ENCODE assay signal across 8 mouse cellular contexts in the genomic region with DNA sequence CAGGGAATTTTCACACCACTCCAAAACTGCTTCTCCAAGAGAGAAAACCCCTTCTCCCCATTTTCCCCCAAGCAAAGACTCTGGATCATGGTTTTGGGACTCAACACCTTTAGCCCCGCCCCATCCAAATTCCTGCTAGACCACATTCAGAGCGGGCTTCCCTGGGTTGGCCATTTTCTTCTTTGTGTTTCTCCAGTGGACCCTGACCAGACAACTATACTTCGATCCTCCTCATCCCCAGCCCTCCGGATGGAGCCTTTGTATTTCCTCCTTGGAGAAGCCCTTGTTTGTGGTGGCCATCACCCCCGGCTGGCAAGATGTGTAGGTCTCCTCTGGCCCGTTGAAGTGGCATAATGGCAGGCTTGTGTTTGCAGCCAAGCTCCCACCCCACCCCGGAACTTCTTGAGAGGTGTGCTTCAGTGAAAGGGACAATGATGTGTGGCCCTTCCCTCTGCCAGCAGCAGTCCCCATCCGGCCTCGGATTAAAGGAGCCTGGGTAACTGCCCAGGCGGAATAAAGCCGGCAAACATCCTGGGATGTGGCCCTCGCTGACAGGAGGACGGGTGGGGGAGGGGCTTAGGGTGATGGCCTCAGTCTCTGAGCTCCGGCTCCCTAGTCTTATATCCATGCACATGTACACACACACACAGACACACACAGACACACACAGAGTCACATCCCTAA. TPM values are rescaled to one million over a fixed set of nuclear protein-coding genes. Genes with fewer than 3 reads are reported as not detected.
DNase-seq lines count a peak whose midpoint lies in the region; ATAC-seq and TF ChIP-seq lines count a peak whose summit lies in the region.

No protein-coding gene starts in this region.

- H3K4me3 ChIP-seq in layer of hippocampus, adult 2 months: no peak overlapping the region
- H3K4me3 ChIP-seq in hindbrain, embryonic 15.5 days: no peak overlapping the region
- H3K4me3 ChIP-seq in neural tube, embryonic 11.5 days (ENCODE audit: low read depth, low read length): no peak overlapping the region
- H3K4me3 ChIP-seq in heart, embryonic 11.5 days (ENCODE audit: low read depth, low read length): no peak overlapping the region

- H3K4me1 ChIP-seq in hindbrain, embryonic 15.5 days (replicated peaks): peaks cover 26% of the 10 kb centered on the region
- H3K4me1 ChIP-seq in neural tube, embryonic 11.5 days (ENCODE audit: control insufficient read depth, insufficient read depth, low read length): peaks cover 7% of the 10 kb centered on the region
- no peaks in the 10 kb centered on the region for H3K4me1 ChIP-seq in heart, embryonic 11.5 days (ENCODE audit: control insufficient read depth, insufficient read depth, low read length)

- no peaks in the 10 kb centered on the region for H3K27me3 ChIP-seq in hindbrain, embryonic 15.5 days
- H3K27me3 ChIP-seq in neural tube, embryonic 11.5 days (ENCODE audit: control insufficient read depth, insufficient read depth, low read length): no peaks in the 10 kb centered on the region
- H3K27me3 ChIP-seq in heart, embryonic 11.5 days (ENCODE audit: control insufficient read depth, insufficient read depth, low read length): no peaks in the 10 kb centered on the region

- DNase-seq in layer of hippocampus, adult 2 months (ENCODE audit: low spot score in 2 of 2): peak; percentile 40 to 52
- DNase-seq in layer of hippocampus, adult 9-10 months (ENCODE audit: low spot score): no peak
- DNase-seq in embryo, embryonic 9.5 days (ENCODE audit: extremely low spot score): peak; percentile 61
- DNase-seq in neural tube, embryonic 11.5 days (ENCODE audit: low spot score): no peak

- H3K36me3 ChIP-seq in hindbrain, embryonic 15.5 days: no peaks in the 10 kb centered on the region
- no peaks in the 10 kb centered on the region for H3K36me3 ChIP-seq in neural tube, embryonic 11.5 days (ENCODE audit: control insufficient read depth, insufficient read depth, low read length)
- H3K36me3 ChIP-seq in heart, embryonic 11.5 days (ENCODE audit: control insufficient read depth, insufficient read depth, low read length): no peaks in the 10 kb centered on the region

- peak overlapping the region; percentile 70 for H3K27ac ChIP-seq in layer of hippocampus, adult 2 months
- peak overlapping the region; percentile 47 for H3K27ac ChIP-seq in hindbrain, embryonic 15.5 days (replicated peaks)
- H3K27ac ChIP-seq in neural tube, embryonic 11.5 days (ENCODE audit: low read depth, low read length): no peak overlapping the region
- no peak overlapping the region for H3K27ac ChIP-seq in heart, embryonic 11.5 days (ENCODE audit: low read depth, low read length)

- TF ChIP-seq CTCF in layer of hippocampus, adult 2 months (conservative IDR thresholded peaks at IDR 0.05): no peak

- H3K4me2 ChIP-seq in hindbrain, embryonic 15.5 days: peak overlapping the region; percentile 21; the same call in 1 of the 2 replicates
- peak overlapping the region; percentile 26; the same call in 1 of the 2 replicates for H3K4me2 ChIP-seq in neural tube, embryonic 11.5 days (ENCODE audit: low read depth)
- no peak overlapping the region for H3K4me2 ChIP-seq in heart, embryonic 11.5 days

- H3K9me3 ChIP-seq in hindbrain, embryonic 15.5 days: no peaks in the 10 kb centered on the region
- H3K9me3 ChIP-seq in neural tube, embryonic 11.5 days (ENCODE audit: control insufficient read depth, low read length): no peaks in the 10 kb centered on the region
- no peaks in the 10 kb centered on the region for H3K9me3 ChIP-seq in heart, embryonic 11.5 days (replicated peaks; ENCODE audit: control insufficient read depth, low read length)

- ATAC-seq in hindbrain, embryonic 15.5 days (ENCODE audit: low FRiP score, low read depth): peak; percentile 82
- peak; percentile 9; the same call in 1 of the 2 replicates for ATAC-seq in neural tube, embryonic 11.5 days (ENCODE audit: insufficient read depth, low FRiP score, low TSS enrichment)
- ATAC-seq in heart, embryonic 11.5 days (replicated peaks; ENCODE audit: insufficient number of reproducible peaks, low FRiP score, low TSS enrichment): no peak
- no peak for ATAC-seq in erythroid progenitor cell, adult 5-6 weeks (replicated peaks; ENCODE audit: low FRiP score, poor library complexity, severe bottlenecking)
- no peak for ATAC-seq in CD4-positive, CD25-positive, alpha-beta regulatory T cell, adult 4 months

- WGBS in hindbrain, embryonic 15.5 days: 7% methylated on average over 14 of the region's 14 CpGs
- WGBS in neural tube, embryonic 11.5 days: 13% methylated on average over 14 of the region's 14 CpGs
- WGBS in heart, embryonic 11.5 days (ENCODE audit: insufficient replicate concordance): 33% methylated on average over 14 of the region's 14 CpGs

- no peak overlapping the region for H3K9ac ChIP-seq in hindbrain, embryonic 15.5 days
- no peak overlapping the region for H3K9ac ChIP-seq in neural tube, embryonic 11.5 days (ENCODE audit: low read length)
- H3K9ac ChIP-seq in heart, embryonic 11.5 days (ENCODE audit: low read depth, low read length): no peak overlapping the region

RNA-seq across cellular contexts. Expression of a gene that starts 46.8 kb away (rescaled TPM):
- 100 to 1,000 TPM in 1 of 2 experiments, 10 to 100 TPM in 1; 99.6 to 107 TPM for total RNA-seq in layer of hippocampus, adult 2 months (2021)
- 13.5 and 13.8 TPM in 2 replicates for polyA plus RNA-seq in hindbrain, embryonic 15.5 days (2015; fragmentation: Nextera tagmentation; extraction: Ambion mirVana)
- 6.5 and 7.1 TPM in 2 replicates for polyA plus RNA-seq in neural tube, embryonic 11.5 days (2014; fragmentation: Nextera tagmentation; extraction: Ambion mirVana)
- 2.5 and 2.9 TPM in 2 replicates for polyA plus RNA-seq in heart, embryonic 11.5 days (2014; fragmentation: Nextera tagmentation; extraction: Ambion mirVana)
- total RNA-seq in erythroid progenitor cell, adult 5-6 weeks (2015; ENCODE audit: low replicate concordance): not detected in 2 replicates
- not detected in 2 replicates for total RNA-seq in erythroid progenitor cell, adult 5-6 weeks (2017; ENCODE audit: low replicate concordance)
- polyA plus RNA-seq in CD4-positive, CD25-positive, alpha-beta regulatory T cell, adult 4 months (2017; shearing (Covaris generic)): under 1 TPM in 1 of 2 experiments, not detected in 1; 0.12 TPM

Comparison
In these comparisons a context has a peak if more than half of its experiments do, and no peak if none do; other contexts are left out.
1. DNase-seq: peak in layer of hippocampus, adult 2 months (2 of 2) and embryo, embryonic 9.5 days (single experiment); none in layer of hippocampus, adult 9-10 months (single experiment) and neural tube, embryonic 11.5 days (single experiment).
2. H3K27ac ChIP-seq: peak in layer of hippocampus, adult 2 months (single experiment) and hindbrain, embryonic 15.5 days (single experiment); none in neural tube, embryonic 11.5 days (single experiment) and heart, embryonic 11.5 days (single experiment).
3. ATAC-seq: peak in hindbrain, embryonic 15.5 days (single experiment) and neural tube, embryonic 11.5 days (single experiment); none in heart, embryonic 11.5 days (single experiment), erythroid progenitor cell, adult 5-6 weeks (single experiment) and CD4-positive, CD25-positive, alpha-beta regulatory T cell, adult 4 months (single experiment).